Comparison of ENCODE assay signal across 1 mouse cellular context in genomic region chr9:80164611-80165474, GRCm38 (mm10).
TF ChIP-seq lines count a peak whose summit lies in the region.

Myo6 (plus strand) TSS chr9:80165031.

TF ChIP-seq in CH12.LX, 34 proteins besides CTCF, POLR2A, EP300 and RAD21 (continued from another document):
- TF ChIP-seq MAX (IDR thresholded peaks at IDR 0.05; ENCODE audit: low read length) (no peak), MAFK (IDR thresholded peaks at IDR 0.05; ENCODE audit: insufficient replicate concordance, low read length) (no peak), MAZ (IDR thresholded peaks at IDR 0.05; ENCODE audit: low read depth, low read length) (0 out of 2 replicates have a peak, but pooled peaks have one; percentile 16), RCOR1 (conservative IDR thresholded peaks at IDR 0.05; ENCODE audit: low read depth, low read length) (no peak), USF2 (conservative IDR thresholded peaks at IDR 0.05; ENCODE audit: low read depth, low read length) (no peak)
